In genomic region chr12:9921591-9922198, GRCm38 (mm10) we compare ENCODE assay signal across 21 mouse cellular contexts.
DNase-seq lines count a peak whose midpoint lies in the region; TF ChIP-seq lines count a peak whose summit lies in the region.
"Had no signal": no experiment of that assay in that cellular context is flagged by ENCODE, and none has a peak within 500 bp of the region (broad histone marks: within the 10 kb centered on the region; RNA-seq: fewer than 3 reads in every experiment).

No protein-coding gene starts in this region.

- no peaks in the 10 kb centered on the region for H3K4me1 ChIP-seq in heart, adult 2 months (ENCODE audit: control insufficient read depth, insufficient read depth, low read length)
- H3K4me1 ChIP-seq: forebrain, embryonic 13.5 days; limb, embryonic 13.5 days; liver, embryonic 12.5 days; midbrain, embryonic 10.5 days had no signal

- TF ChIP-seq EP300 in heart, adult 2 months (IDR thresholded peaks at IDR 0.05; ENCODE audit: insufficient read depth, low read depth, low read length): no peak

- DNase-seq in gastrocnemius, adult 18-20 months (ENCODE audit: low spot score): peak; percentile 49
- DNase-seq in gastrocnemius, postnatal 4 days (ENCODE audit: low spot score in 2 of 2): no peak
- DNase-seq in heart, adult 2 months: peak; percentile 37 to 44
- DNase-seq in heart, postnatal 4 days: no peak
- peak; percentile 70 for DNase-seq in 3T3-L1 (ENCODE audit: low read depth, low spot score)
- no peak for DNase-seq in frontal cortex, adult 2 months (ENCODE audit: extremely low spot score in 1 of 2, low spot score in 1 of 2)
- DNase-seq: adrenal gland, postnatal 10 days; cerebellum, adult 2 months; layer of hippocampus, adult 9-11 months; lung, postnatal 10 days; thymus, adult 18-20 months; thymus, postnatal 36 days had no signal

- H3K27ac ChIP-seq in heart, adult 2 months: no peak overlapping the region; the same call in 1 of the 2 replicates
- H3K27ac ChIP-seq: forebrain, embryonic 13.5 days; heart, embryonic 13.5 days; hindbrain, postnatal 0 days; limb, embryonic 13.5 days; liver, embryonic 12.5 days; midbrain, embryonic 10.5 days had no signal

- WGBS in heart, adult 2 months: 64% methylated on average over 2 of the region's 2 CpGs

- no peak overlapping the region for H3K4me3 ChIP-seq in heart, adult 2 months
- H3K4me3 ChIP-seq in myocyte: no peak overlapping the region
- H3K4me3 ChIP-seq: forebrain, embryonic 13.5 days; heart, embryonic 13.5 days; limb, embryonic 13.5 days; liver, embryonic 12.5 days; midbrain, embryonic 10.5 days had no signal

- H3K4me2 ChIP-seq in myocyte (ENCODE audit: low read depth): peak overlapping the region; percentile 21
- H3K4me2 ChIP-seq: forebrain, embryonic 13.5 days; heart, embryonic 13.5 days; limb, embryonic 13.5 days; liver, embryonic 12.5 days had no signal

- H3K9ac ChIP-seq in heart, adult 2 months (ENCODE audit: low read depth, low read length): no peak overlapping the region
- H3K9ac ChIP-seq: forebrain, embryonic 13.5 days; heart, embryonic 13.5 days; limb, embryonic 13.5 days; liver, embryonic 12.5 days had no signal

- no peaks in the 10 kb centered on the region for H3K36me3 ChIP-seq in heart, adult 2 months (ENCODE audit: control insufficient read depth, insufficient read depth, low read length)
- H3K36me3 ChIP-seq in myocyte (ENCODE audit: control insufficient read depth, insufficient read depth): no peaks in the 10 kb centered on the region
- H3K36me3 ChIP-seq: G1E; heart, embryonic 13.5 days; limb, embryonic 13.5 days; liver, embryonic 12.5 days; midbrain, embryonic 10.5 days had no signal

- TF ChIP-seq POLR2A in heart, adult 2 months (IDR thresholded peaks at IDR 0.05; ENCODE audit: insufficient read depth, low read depth, low read length): no peak
- TF ChIP-seq POLR2A in myocyte (IDR thresholded peaks at IDR 0.05; ENCODE audit: insufficient read length, low read depth): no peak

- H3K27me3 ChIP-seq in heart, adult 2 months (ENCODE audit: control insufficient read depth, insufficient read depth, low read length): no peaks in the 10 kb centered on the region
- H3K27me3 ChIP-seq in myocyte (ENCODE audit: control insufficient read depth, insufficient read depth, insufficient read length): no peaks in the 10 kb centered on the region
- H3K27me3 ChIP-seq: CH12.LX; forebrain, embryonic 13.5 days; heart, embryonic 13.5 days; limb, embryonic 13.5 days; liver, embryonic 12.5 days had no signal

- H3K79me2 ChIP-seq in heart, adult 2 months (replicated peaks; ENCODE audit: control insufficient read depth, insufficient read depth, low read length): no peaks in the 10 kb centered on the region
- no peaks in the 10 kb centered on the region for H3K79me2 ChIP-seq in myocyte (ENCODE audit: control insufficient read depth, insufficient read depth)

- H3ac ChIP-seq in myocyte (ENCODE audit: control insufficient read depth, insufficient read length): no peak overlapping the region

- TF ChIP-seq CTCF in heart, adult 2 months (IDR thresholded peaks at IDR 0.05): no peak

- intact Hi-C loops in heart, adult 2 months (cut with DNase I): loop anchor here (10.0 kb wide), 1 partner anchor 347 kb away; the partner anchor contains the start of gene Osr1

TF ChIP-seq in myocyte, 11 proteins besides CTCF, POLR2A, EP300 and RAD21:
- TF ChIP-seq MYOD1 (IDR thresholded peaks at IDR 0.05; ENCODE audit: control insufficient read depth in 1 of 3, insufficient read length in 2 of 3, low read depth in 2 of 3) (no peak), CEBPB (IDR thresholded peaks at IDR 0.05; ENCODE audit: insufficient read depth, poor library complexity, severe bottlenecking) (peak; percentile 82), SRF (IDR thresholded peaks at IDR 0.05; ENCODE audit: control insufficient read depth, insufficient read length, low read depth) (no peak), USF1 (IDR thresholded peaks at IDR 0.05; ENCODE audit: low read depth) (peak; percentile 3), MAX (IDR thresholded peaks at IDR 0.05; ENCODE audit: low read depth) (no peak), POLR2AphosphoS2 (IDR thresholded peaks at IDR 0.05; ENCODE audit: insufficient read length, low read depth) (no peak), REST (IDR thresholded peaks at IDR 0.05; ENCODE audit: insufficient read depth, insufficient read length) (no peak)

Comparison
In these comparisons a context has a peak if more than half of its experiments do, and no peak if none do; other contexts are left out.
1. DNase-seq: peak in gastrocnemius, adult 18-20 months (single experiment), heart, adult 2 months (2 of 2) and 3T3-L1 (single experiment); none in gastrocnemius, postnatal 4 days (0 of 2), heart, postnatal 4 days (single experiment) and frontal cortex, adult 2 months (0 of 2).